Mouse (Mus musculus) kidney, postnatal 14 days (tissue): ENCODE measurements around the gene Olfr66.

Experiments used
- DNase-seq: peaks from one replicate; pipeline ENCODE4 v3.0.0; 2022; ENCODE audit warnings: mixed read lengths

The Olfr66 gene

DNA sequence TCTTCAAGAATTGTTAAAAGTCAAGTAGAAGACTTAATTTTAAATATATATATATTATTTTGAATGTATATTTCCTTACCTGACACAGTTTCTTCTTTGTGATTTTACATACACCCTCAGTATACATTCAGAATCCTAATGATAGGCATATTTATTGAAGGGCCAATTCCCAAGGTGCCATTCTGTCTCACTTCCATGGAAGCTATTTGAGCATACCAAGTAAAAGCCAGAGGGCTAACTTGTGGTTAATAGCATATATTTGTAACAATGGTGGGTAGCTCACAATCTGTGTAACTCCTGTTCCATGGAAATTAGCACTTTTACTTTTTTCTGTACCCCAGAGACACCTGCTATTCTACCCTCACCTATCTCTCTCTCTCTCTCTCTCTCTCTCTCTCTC is at the start of gene Olfr66:
TSS of gene Olfr66 (minus strand) at position 101 of the 400 bp plus-strand sequence.
- no peak for DNase-seq

DNA sequence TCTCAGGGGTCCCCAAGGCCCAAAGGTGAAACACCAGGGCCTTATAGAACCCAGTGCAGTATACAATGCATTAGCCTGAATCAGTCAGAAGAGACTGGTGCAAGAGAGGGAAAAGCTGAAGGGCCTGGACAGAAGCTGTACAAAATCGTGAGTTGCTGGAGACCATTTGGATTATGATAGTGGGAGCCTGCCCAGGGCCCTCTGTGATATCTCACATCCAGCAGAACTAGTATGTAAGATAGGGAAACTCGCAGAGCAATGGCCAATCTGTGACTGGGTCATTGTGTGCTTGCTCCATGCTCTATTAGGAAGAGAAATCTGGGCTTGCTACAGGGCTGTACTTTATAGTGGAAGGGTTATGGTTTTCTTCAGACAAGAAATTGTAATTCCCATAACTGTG is 48.2 kb upstream of the Olfr66 start, which contains the start of gene Olfr632:
TSS of gene Olfr632 (plus strand) at position 84 of the 400 bp plus-strand sequence.
- DNase-seq, result no peak

DNA sequence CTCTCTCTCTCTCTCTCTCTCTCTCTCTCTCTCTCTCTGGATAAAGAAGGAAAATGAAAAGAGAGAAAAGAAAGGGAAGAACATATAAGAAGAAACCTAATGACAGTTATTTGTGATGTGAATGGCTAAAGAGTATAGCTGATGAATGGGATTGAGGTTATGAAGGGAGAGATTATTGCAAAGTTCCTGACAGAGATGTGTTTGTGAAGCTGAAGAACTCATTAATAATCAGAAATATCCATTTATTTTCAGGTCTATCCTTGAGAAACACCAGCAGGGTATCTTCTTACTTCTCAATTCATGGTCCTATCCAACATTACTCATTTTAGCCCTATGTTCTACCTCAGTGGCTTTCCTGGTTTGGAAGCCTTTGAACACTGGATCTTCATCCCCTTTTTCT is 42.5 kb upstream of the Olfr66 start, which contains the start of gene Olfr631:
TSS of gene Olfr631 (plus strand) at position 301 of the 400 bp plus-strand sequence.
- DNase-seq, result no peak

DNA sequence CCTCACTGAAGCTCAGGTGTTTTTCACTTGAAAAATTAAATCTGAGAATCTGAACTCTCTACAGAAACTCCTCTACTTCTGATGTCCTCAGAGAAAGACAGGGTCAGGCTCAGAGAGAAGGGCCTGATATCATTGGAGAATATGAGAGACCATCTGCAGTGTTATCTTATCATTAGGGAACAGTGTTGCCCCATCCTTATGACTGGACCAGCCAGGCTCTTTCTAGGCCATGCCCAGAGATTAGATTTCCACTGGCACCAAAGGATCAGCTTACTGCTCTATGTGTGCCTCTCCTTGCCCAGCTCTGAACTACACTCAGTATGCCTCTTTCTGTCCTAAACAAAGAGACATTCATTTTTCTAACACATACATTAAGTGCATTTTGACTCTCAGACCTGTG is 29.3 kb upstream of the Olfr66 start:
- no peak for DNase-seq

DNA sequence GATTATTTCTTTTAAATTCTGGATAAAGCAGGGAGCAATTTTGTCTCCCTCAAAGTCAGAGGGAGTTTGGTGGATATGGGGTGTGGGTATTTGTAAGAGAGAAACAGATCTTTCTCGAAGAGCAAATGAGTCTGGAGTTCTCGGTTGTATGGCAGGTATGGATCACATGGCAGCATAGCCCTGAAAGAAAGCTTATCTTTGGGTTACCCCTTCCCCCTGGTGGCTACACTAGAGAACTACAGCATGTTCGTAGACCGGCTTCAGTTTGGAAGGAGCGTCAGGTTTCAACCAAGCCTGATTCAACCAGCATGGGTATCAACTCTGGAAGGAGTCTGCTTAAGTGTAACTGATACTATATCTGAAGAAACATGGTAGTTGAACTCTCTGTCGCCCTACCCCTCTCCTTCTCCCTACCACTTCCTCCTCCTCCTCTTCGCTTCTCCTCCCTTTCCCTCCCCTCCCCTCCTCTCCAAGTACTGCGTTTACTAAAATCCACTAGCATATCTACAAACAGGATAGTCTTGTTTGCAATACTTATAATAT is 27.0 kb upstream of the Olfr66 start:
- no peak for DNase-seq

DNA sequence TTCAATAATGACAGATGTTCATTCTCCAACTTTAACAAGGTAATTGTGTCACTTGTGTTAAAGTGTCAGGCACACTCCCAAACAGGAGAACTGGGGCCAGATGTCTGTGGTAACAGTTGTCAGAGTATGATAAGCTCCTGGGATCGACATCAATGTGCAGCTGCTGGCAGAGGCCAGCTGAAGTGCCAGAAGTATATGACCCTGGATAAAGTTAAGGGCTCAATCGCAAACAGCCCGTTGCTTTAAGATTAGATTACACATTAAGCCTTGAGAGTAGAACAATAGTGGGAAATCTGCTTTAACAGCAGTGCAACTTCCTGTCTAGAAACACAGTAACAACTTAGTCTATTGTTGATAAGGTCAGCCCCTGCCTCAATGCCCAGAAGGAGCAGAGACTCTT is 24.0 kb upstream of the Olfr66 start:
- no peak for DNase-seq

DNA sequence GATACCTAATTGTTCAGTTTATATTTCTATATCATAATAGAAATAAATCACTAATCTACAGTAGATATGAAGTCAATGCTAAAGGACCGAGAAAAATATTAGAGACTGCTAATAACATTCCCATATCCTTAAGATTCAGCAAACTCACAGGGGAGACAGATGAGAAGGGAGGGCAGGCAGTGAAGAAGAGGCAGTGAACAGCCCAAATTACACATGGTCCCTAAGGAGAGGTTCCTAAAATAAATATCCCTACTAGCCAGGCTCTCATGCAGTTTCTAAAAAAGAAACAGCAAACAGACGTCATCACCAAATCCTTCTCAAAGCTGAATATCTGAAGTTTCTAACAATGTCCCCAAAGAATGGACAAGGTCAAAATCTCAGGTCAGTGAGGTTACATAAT is 17.1 kb upstream of the Olfr66 start, which contains the start of gene Olfr65:
TSS of gene Olfr65 (plus strand) at position 301 of the 400 bp plus-strand sequence.
- DNase-seq, result no peak

DNA sequence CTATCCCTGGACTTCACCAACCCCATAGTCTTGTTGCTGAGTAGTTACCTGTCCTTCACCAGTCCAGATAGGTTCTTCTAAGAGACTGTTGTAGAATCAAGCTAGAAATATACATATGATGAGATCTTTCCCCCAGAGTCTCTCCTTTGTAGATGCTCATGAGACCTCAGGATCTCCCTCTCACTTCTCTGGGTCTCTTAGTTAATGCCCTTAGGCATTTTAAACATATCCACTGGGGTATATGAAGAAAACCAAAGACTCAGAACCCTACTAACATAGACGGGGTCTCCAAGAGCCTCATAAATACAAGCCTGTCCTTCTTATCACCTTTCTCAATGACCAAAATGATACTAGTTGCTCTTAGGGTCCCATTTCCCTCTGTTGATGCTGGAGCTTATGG is 8.3 kb upstream of the Olfr66 start, which contains the start of gene Olfr64:
TSS of gene Olfr64 (minus strand) at position 101 of the 400 bp plus-strand sequence.
- no peak for DNase-seq

DNA sequence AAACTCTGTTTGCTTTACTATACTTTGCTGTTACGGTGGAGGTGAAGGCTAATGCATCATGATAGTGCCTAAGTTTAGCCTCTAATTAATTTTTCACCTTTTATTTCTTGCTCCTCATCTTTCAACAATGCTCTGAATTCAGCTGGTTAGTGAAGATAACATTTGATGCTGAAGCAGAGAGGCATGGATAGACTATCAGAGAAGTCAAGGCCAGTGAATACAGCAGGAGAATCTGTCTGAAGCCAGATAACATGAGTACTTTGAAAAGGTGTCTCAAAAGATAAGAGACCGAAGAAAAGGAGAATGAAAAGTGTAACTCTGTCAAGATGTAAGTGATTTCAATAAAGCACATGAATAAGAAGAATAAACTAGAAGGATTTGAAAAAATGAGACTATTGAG is 9.0 kb downstream of the Olfr66 start:
- DNase-seq, result no peak

DNA sequence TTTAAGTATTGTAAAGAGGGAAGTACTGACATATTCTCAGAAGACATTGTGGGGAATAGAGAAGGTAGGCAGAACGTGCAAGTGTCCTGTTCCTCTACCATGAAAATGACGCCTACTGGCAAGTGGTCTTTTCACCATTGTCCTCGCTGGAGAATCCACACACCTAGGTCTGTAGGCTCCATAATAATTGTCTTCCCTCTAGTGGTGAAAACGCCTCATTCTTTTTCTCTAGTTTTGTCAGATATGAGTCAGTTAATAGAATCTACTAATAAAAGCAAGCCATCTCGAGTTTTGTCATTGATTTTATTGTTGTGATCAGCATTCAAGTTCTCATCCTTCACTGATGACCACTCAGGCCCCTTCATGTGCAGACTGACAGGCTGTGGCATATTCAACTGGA is 11.6 kb downstream of the Olfr66 start:
- DNase-seq, result no peak

DNA sequence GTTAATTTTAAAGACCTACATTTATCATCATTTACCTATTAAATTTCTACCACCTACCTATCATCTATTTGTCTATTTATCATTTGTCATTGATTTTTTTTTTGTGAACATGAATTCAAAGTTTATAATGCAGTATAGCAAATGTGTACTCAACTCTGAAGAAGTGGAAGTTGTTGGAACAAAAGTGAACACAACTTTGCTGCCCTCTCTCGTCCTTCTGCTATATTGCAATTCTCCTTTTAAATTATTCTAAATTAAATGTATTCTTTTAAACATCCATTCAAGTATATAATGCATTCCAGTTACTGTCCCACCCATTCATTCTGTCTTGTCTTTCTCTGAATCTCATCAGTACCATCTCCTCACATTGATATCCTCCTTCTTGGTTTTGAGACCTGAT is 13.0 kb downstream of the Olfr66 start:
- no peak for DNase-seq

DNA sequence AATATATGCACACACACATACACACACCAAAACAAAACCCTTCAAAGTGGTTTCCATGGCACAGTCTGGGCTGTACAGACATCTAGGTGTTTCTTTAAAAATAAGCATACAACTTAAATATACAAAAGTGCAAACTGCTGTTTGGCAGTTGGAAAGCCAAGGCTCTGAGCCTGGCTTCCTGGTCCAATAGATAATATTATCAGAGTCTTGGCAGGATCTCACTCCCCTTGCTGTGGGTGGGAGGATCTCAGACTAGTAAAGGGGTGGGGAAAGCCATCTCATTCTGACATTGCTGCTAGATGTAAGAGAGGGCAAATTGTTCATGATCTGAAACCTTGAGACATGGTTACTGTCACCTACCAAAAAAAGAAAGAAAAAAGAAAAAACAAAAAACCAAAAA is 15.4 kb downstream of the Olfr66 start:
- no peak for DNase-seq

DNA sequence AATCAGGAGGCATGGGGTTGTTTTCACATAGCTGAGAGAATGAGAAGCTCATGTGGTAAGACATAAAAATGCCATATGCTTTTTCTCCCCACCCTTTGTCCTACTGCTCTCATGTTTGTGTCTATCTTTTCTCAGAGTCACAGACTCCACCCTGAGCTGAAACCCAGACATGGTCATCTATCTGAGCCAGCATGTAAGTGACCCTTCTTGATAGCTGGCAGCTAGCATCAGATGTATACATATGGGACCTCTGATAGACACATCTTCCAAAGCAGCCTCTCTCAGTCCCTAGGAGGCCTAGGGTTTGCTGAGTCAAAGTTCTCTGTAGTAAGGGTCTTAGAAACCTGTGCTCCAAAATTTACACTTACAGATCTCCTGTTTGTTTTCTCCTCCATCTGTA is 20.3 kb downstream of the Olfr66 start:
- DNase-seq, result no peak

DNA sequence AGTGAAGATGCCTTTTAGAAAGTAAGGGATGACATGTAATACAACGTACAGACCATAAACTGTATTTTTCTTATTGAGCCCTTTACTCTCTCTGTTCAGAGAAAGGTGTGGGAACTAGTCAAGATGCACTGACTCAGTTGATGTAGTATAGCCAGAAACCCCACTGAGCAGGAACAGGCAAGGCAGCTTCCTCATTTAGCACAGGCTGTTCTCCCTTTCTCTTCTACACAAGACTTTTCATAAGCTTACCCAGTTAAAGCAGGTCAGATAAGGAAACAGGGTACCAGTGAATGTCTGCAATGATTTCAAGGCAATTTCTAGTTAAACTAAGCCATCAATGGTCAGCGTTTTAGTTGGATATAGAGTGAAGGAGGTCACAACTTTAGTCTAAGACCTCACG is 24.5 kb downstream of the Olfr66 start:
- DNase-seq, result no peak

DNA sequence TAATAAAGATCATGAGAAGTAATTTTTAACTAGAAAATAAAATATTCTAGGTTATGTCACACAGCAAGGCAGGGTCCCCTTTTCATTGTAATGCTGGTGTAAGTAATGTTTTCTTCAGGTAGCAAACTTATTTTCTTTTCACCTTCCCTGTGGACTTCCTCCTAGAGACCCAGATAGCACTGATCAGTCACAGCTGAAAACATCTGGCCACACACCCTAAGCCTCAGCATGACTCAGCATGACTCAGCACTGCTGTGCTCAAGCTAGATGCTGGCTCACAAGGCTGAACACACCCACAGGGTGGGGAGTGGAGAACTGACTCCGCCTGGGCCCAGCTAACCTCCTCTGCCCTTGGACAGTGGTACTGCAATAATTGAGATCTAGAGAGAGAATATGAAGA is 25.2 kb downstream of the Olfr66 start:
- DNase-seq, result no peak

DNA sequence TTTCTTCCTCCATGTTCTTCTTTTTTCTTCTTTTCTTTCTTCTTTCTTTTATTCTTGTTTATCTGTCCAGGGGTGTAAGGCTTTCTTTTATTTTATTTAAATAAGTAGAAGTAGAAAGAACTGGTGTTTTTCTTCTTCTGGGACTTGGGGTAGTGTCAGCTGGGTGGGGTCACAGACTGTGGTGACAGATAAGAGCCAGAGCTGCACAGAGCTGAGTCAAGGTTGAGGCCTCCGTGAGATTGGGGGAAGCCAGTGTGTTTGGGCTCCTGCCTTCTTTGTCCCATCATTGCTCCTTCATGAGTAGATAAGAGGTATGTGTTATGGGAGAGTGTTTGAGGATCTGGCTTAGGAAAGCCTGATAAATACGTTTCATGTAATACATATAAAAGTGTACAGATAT is 27.0 kb downstream of the Olfr66 start:
- DNase-seq, result no peak

DNA sequence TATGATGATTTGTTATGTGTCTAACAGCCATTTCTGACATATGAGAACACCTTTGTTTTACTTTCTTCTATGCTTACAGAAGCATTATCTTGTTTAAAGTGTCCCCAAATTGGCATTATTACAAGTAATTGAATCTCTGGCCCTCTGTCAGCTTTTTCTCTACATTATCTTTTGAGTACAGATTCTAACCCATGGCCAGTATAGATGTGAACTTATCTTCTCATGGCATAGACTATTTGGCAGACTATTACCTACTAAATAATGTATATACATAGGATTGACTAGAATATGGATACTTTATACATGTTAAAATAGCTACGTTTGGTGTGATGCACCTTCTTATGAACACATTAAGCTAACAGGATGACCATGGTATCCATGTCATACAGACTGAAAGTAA is 31.4 kb downstream of the Olfr66 start:
- DNase-seq, result no peak

DNA sequence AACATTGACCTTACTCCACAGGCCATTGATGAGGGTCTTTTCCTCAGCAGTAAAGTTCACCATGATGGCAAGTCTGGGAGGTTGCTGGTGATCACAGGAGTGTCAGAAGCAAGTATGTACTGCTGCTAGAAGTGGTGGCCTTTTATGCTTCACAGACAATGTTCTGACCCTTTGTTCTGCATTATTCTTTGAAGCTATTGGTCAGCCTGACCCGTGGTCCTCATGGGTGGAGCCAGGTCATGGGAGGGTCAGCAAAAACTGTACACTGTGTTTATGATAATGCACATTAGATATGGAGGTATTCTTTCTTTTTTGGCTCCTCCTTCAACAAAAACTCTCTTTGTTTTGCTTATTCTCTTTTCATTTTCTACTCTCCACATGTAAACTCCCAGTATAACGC is 33.0 kb downstream of the Olfr66 start, which contains the start of gene Hbb-y:
TSS of gene Hbb-y (minus strand) at position 127 of the 400 bp plus-strand sequence.
- DNase-seq, result no peak

DNA sequence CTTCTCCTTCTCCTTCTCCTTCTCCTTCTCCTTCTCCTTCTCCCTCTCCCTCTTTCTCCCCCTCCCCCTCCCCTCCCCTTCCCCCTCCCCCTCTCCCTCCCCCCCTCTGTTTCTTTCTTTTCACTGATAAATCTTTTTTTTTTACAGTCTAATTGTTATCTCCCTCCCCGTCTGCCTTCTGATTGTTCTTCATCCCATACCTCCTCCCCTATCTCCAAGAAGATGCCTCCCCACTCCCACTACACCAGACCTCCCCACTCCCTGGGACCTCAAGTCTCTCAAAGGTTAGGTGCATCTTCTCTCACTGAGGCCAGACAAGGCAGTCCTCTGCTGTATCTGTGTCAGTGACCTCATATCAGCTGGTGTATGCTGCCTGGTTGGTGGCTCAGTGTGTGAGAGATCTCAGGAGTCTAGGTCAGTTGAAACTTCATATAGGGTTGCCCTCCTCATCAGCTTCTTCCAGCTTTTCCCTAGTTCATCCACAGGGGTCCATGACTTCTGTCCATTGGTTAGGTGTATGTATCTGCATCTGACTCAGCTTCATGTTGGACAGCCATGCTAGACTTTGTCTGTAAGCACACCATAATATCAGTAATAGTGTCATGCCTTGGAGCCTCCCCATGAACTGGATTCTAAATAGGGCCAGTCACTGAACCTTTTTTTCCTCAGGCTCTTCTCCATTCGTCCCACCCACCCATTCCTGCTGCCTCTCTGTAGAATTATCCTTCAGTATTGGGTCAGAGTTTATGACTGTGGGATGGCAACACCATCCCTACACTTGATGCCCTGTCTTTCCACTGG is 41.3 kb downstream of the Olfr66 start:
- DNase-seq, result no peak

DNA sequence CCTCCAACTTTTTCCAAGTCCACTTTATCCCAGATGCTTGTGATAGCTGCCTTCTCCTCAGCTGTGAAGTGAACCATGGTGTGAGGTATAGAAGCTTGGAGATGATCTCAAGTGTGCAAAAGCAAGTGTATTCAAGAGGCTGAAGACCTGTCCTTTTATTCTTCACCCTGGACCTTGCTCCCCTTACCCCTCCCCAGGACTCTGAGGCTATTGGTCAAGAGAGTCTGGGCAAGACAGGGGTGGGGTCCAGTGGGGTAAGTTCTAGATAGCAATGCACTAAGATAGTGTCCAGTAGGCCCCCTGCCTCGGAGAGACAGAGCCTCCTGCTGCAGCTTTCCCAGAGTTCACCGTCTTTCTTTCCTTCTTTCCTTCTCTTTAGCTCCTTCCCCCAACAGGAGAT is 43.0 kb downstream of the Olfr66 start, which contains the start of gene Hbb-bh1:
TSS of gene Hbb-bh1 (minus strand) at position 131 of the 400 bp plus-strand sequence.
- no peak for DNase-seq

DNA sequence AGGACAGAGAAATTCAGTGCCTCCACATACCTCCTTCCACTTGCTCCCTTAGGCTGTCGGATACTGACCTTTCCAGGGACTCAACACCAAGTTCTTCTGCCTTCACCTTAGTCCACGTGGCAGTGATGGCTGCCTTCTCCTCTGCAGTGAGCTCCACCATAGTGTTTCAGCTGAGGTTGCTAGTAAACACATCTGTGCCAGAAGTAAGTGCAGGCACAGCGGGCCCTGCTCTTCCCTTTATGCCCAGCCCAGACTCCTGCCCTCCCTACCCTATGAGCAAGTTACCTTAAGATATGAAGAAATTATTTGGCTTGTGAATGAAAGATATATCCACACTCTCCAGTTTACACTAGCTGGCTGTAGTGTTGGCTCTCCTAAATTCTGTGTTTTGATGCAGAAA is 45.8 kb downstream of the Olfr66 start, which contains the start of gene Hbb-bh2:
TSS of gene Hbb-bh2 (minus strand) at position 253 of the 400 bp plus-strand sequence.
- no peak for DNase-seq
